Mouse (Mus musculus) neural tube, embryonic 15.5 days (tissue): ENCODE measurements around the gene Btf3l4. TPM values are rescaled to one million over a fixed set of nuclear protein-coding genes. Genes with fewer than 3 reads are reported as not detected.
A peak's percentile ranks its signal among the peaks of the same experiment; 100 is the strongest.

Experiments used
- ATAC-seq: fragments of 200-750 bp; cut with Nextera tagmentation; 2 replicates; pipeline ENCODE4 v1.8.0; 2017; ENCODE audit warnings: mild to moderate bottlenecking, moderate TSS enrichment, moderate library complexity; ENCODE audit not compliant: low FRiP score
- H3K27ac ChIP-seq: fragments of 300-500 bp; sonication (generic); replicated peaks from 2 replicates; pipeline ENCODE4 v1.5.1; 2015; ENCODE audit warnings: mild to moderate bottlenecking, inconsistent platforms
- H3K27me3 ChIP-seq: fragments of 300-500 bp; sonication (generic); replicated peaks from 2 replicates; pipeline ENCODE4 v1.6.1; 2015; ENCODE audit warnings: inconsistent platforms
- H3K36me3 ChIP-seq: fragments of 300-500 bp; sonication (generic); 2 replicates; pipeline ENCODE4 v1.6.1; 2015; ENCODE audit warnings: inconsistent platforms
- H3K4me1 ChIP-seq: fragments of 300-500 bp; sonication (generic); 2 replicates; pipeline ENCODE4 v1.6.1; 2015; ENCODE audit warnings: inconsistent platforms
- H3K4me2 ChIP-seq: fragments of 300-500 bp; sonication (generic); 2 replicates; pipeline ENCODE4 v1.6.1; 2015; ENCODE audit warnings: inconsistent platforms, mild to moderate bottlenecking, moderate library complexity
- H3K4me3 ChIP-seq: fragments of 300-500 bp; sonication (generic); replicated peaks from 2 replicates; pipeline ENCODE4 v1.5.1; 2015; ENCODE audit warnings: mild to moderate bottlenecking, inconsistent platforms
- H3K9ac ChIP-seq: fragments of 300-500 bp; sonication (generic); replicated peaks from 2 replicates; pipeline ENCODE4 v1.6.1; 2015; ENCODE audit warnings: mild to moderate bottlenecking, inconsistent platforms
- H3K9me3 ChIP-seq: fragments of 300-500 bp; sonication (generic); replicated peaks from 2 replicates; pipeline ENCODE4 v1.6.1; 2016; ENCODE audit warnings: inconsistent platforms
- WGBS: fragments of 180-500 bp; shearing (Covaris S2); methylation state at CpG from one replicate; pipeline ENCODE4 v1.1.7; 2015; ENCODE audit warnings: mixed read lengths; 5-methylcytosine and 5-hydroxymethylcytosine counted together
- polyA plus RNA-seq: library from polyadenylated mRNA; unstranded; fragments of >200 nt; fragmentation: Nextera tagmentation; extraction: Ambion mirVana; gene quantifications from 2 replicates; pipeline ENCODE4 v1.2.1, GENCODE M21; 2015

Btf3l4 gene
- polyA plus RNA-seq = 150 and 152 TPM in 2 replicates

DNA sequence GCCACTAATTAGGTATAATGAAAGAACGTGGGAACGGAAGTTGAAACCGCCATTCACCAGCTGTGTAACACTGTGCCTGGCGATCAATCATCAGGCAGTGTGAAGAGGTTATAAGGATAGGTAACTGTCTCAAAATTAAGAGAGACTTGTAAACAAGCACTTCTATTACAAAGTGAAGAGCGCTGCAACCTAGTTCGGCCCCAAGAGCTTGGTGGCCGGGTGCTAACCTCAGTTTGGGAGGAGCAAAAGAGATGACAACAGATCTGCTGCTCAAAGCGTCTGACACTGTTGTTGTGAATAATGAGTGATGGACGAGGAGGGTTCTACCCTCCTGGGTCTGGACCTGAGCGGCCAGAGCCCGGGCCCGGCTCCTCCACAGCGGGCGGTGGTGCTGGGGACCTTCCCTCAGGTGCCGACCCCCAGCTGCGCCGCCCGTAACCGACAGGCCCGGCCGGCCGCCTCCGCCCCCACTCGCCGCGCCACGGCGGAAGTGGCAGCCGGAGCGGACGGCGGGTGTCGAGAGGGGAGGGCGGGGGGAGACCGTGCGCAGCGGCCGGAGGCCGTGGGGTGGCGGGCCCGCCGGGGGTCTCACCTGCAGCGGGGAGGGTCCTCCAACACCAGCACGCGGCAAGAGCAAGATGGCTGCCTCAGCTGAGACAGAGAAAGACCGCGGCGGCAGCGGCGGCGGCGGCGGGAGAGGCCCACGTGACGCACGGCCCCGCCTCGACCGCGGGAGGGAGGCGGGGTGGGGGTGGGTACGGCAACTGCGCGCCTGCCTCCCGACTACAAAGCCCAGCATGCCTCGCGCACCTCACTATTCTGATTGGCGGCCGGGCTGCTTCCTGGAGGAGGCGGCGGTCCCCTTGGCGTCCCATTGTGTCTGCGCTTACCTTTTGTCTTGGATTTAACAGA, at the start of gene Btf3l4:
TSS of gene Btf3l4 (minus strand) at position 699 of the 912 bp plus-strand sequence.
- peak within 1 kb of the TSS; percentile 66 for H3K4me2 ChIP-seq
- ATAC-seq = peak; percentile 96
- peak within 1 kb of the TSS; percentile 74 for H3K4me3 ChIP-seq
- H3K4me1 ChIP-seq = peaks cover 43% of the 10 kb centered on the region
- WGBS = 0% methylated on average over 64 of the region's 73 CpGs
- H3K27me3 ChIP-seq = no peaks in the 10 kb centered on the region
- H3K36me3 ChIP-seq = peaks cover 11% of the 10 kb centered on the region
- peak within 1 kb of the TSS; percentile 99 for H3K27ac ChIP-seq
- no peaks in the 10 kb centered on the region for H3K9me3 ChIP-seq
- peak within 1 kb of the TSS; percentile 96 for H3K9ac ChIP-seq

DNA sequence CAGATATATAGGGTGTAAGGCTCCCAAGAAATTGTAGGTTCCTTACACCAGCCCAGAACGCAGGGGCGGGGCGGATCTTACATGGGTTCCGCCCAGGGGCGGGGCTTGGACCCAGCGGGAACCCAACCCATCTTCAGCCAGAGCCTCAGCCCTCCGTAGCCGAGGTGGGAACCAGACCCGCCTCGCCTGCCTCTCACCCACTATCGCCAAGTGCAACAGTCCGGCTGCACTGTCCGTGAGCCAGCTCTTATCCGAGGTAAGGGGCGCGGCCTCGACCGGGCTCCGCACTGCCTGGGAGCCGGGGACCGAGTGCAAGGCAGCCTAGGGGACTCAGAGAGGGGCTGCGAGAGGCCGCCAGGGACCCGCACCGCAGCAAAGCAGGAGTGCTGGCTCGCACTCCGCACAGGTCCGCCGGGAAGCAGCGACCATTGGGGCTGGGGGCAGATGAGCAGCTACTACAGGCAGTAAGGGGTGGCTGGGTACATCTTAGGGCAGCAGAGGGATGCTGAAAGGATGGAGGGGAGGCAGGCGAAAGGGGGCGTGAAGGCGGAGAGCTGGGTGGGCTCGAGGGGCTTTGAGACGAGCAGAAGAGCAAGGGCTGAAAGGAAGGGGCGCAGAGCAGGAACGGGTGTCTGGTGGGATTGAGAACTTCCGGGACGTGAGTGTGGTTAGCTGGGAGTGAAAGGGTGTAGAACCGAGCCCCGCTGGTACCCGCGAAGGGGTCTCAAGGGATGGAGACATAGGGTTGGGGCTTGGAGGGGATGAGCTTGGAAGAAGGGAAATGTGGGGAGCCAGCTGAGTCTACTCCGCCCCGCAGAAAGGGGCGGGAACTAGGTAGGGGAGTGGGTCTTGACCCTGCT, 45.8 kb upstream of the Btf3l4 start, which contains the start of gene Rab3b:
TSS of gene Rab3b (plus strand) at position 101 of the 860 bp plus-strand sequence.
- peak within 1 kb of the TSS; percentile 69 for H3K9ac ChIP-seq
- H3K27me3 ChIP-seq = no peaks in the 10 kb centered on the region; the same call in 1 of the 2 replicates
- H3K27ac ChIP-seq = peak within 1 kb of the TSS; percentile 79
- no peaks in the 10 kb centered on the region for H3K9me3 ChIP-seq
- H3K4me1 ChIP-seq = peaks cover 6% of the 10 kb centered on the region; the same call in 1 of the 2 replicates
- peak within 1 kb of the TSS; percentile 69 for H3K4me3 ChIP-seq
- peak; percentile 94 for ATAC-seq
- no peaks in the 10 kb centered on the region for H3K36me3 ChIP-seq
- WGBS = under 1% methylated on average over 46 of the region's 46 CpGs
- peak within 1 kb of the TSS; percentile 89 for H3K4me2 ChIP-seq

DNA sequence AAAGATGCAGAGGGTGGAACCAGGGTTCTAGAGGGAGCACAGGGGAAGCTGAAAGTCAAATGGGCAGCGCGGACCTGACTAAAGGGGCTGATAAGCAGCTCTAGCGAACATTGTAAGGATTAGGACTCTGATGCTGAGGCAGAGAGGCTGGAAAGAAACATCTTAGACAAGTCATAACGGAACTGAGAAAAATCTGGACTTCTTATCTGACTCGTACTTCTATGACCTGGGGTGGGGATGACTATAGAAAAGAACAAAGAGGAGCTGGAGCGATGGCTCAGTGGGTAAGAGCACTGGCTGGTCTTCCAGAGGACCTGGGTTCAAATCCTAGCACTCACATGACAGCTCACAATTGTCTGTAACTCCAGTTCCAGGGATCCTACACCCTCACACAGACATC, 44.5 kb upstream of the Btf3l4 start:
- Histone ChIP-seq H3K27ac (no peak overlapping the region), H3K9ac (no peak overlapping the region), H3K4me3 (no peak overlapping the region), H3K4me1 (peaks cover 6% of the 10 kb centered on the region; the same call in 1 of the 2 replicates), H3K36me3 (no peaks in the 10 kb centered on the region), H3K27me3 (no peaks in the 10 kb centered on the region; the same call in 1 of the 2 replicates), H3K9me3 (no peaks in the 10 kb centered on the region), H3K4me2 (no peak overlapping the region)
- 82% methylated on average over 6 of the region's 6 CpGs for WGBS
- no peak for ATAC-seq

DNA sequence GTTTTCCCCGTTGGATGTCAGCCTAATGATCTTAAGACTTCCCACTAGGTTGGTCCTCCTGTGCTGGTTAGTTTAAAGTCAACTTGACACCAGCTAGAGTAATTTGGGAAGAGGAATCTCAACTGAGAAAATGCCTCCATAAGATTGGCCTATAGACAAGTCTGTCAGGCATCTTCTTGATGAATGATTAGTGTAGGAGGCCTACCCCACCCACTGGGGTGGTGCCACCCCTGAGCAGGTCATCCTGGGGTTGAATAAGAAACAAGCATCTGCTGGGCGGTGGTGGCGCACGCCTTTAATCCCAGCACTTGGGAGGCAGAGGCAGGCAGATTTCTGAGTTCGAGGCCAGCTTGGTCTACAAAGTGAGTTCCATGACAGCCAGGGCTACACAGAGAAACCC, 40.3 kb upstream of the Btf3l4 start:
- Histone ChIP-seq H3K4me2 (no peak overlapping the region), H3K36me3 (no peaks in the 10 kb centered on the region), H3K4me3 (no peak overlapping the region), H3K9ac (no peak overlapping the region), H3K9me3 (no peaks in the 10 kb centered on the region), H3K27me3 (no peaks in the 10 kb centered on the region; the same call in 1 of the 2 replicates), H3K27ac (no peak overlapping the region), H3K4me1 (no peaks in the 10 kb centered on the region)
- 93% methylated on average over 5 of the region's 5 CpGs for WGBS
- ATAC-seq = no peak

DNA sequence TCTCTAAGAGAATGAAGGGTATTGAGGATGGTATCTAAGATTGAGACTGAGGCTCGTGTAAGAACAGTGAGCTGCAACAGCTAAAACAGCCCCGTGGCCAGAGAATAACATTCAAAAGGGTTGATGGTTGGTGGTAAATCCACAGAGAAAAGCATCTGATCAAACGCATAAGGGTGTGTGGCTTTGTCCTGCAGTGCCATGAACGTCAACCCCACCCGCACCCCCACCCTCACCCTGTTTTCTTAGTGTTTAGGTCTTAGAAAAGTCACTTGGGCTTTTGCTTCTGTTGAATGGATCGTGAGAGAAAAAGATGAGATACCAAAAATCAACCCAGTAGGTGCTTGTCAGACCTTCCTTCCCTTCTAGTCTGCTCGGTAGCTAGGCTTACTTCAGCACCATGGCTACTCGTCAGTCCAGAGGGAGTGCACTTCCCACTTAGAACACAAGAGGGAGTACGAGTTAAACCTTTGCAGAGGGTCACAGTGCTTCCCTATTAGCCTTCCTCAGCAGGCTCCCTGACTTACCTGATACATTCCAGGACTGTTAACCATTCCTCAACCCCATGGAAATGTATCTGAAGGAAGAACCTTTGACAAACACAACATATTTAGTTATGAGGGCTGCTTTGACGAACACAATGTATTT, 36.4 kb upstream of the Btf3l4 start:
- peak; percentile 91 for ATAC-seq
- Histone ChIP-seq H3K4me3 (no peak overlapping the region), H3K4me2 (no peak overlapping the region), H3K36me3 (0 out of 2 replicates have a peak, but pooled peaks cover 1% of the 10 kb centered on the region), H3K9me3 (no peaks in the 10 kb centered on the region), H3K27me3 (no peaks in the 10 kb centered on the region), H3K27ac (no peak overlapping the region), H3K9ac (no peak overlapping the region), H3K4me1 (no peaks in the 10 kb centered on the region)
- WGBS = 33% methylated on average over 10 of the region's 10 CpGs

DNA sequence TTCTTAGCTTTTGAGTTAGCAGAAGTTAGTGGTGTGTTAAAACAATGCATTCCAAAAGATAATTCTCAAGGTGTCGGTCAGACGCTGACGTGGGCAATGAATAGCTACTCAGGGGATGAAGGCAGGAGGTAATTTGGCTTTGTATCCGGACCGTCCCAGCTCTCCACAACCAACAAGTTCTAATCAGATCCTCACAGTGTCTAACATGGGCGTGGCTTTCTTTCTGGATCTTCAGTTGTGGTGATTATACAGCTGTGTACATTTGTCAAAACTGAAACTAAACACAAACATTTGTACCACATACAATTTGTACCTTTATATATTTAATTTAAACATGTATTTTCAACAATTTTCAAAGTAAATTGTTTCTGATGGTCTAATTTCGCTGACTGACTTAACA, 33.4 kb upstream of the Btf3l4 start:
- ATAC-seq = no peak
- no peaks in the 10 kb centered on the region for H3K27me3 ChIP-seq
- H3K4me1 ChIP-seq = no peaks in the 10 kb centered on the region
- H3K36me3 ChIP-seq = peaks cover 24% of the 10 kb centered on the region
- no peak overlapping the region for H3K9ac ChIP-seq
- WGBS = 81% methylated on average over 7 of the region's 7 CpGs
- H3K4me3 ChIP-seq = no peak overlapping the region
- H3K4me2 ChIP-seq = no peak overlapping the region
- H3K27ac ChIP-seq = no peak overlapping the region
- H3K9me3 ChIP-seq = no peaks in the 10 kb centered on the region

DNA sequence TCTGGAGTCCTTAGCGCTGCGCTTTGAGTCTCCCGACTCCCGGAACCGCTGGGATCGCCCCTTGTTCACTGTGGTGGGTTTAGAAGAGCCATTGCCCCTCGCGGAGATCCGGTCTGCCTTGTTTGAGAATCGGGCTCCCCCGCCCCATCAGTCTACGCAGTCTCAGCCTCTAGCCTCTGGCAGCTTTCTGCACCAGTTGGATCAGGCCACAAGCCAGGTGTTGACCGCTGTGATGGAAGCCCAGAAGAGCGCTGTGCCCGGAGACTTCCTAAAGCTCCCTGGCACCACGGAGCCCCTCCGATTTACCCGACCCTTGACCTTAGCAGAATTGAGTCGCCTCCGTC, 15.1 kb upstream of the Btf3l4 start, which contains the start of gene A730015C16Rik:
TSS of gene A730015C16Rik (minus strand) at position 115 of the 344 bp plus-strand sequence.
- WGBS = 14% methylated on average over 20 of the region's 20 CpGs
- H3K27ac ChIP-seq = peak within 1 kb of the TSS; percentile 86
- peak within 1 kb of the TSS; percentile 67 for H3K9ac ChIP-seq
- peaks cover 5% of the 10 kb centered on the region; the same call in 1 of the 2 replicates for H3K36me3 ChIP-seq
- no peaks in the 10 kb centered on the region for H3K27me3 ChIP-seq
- peak within 1 kb of the TSS; percentile 90 for H3K4me2 ChIP-seq
- peak within 1 kb of the TSS; percentile 76 for H3K4me3 ChIP-seq
- ATAC-seq = peak; percentile 45
- H3K9me3 ChIP-seq = no peaks in the 10 kb centered on the region
- H3K4me1 ChIP-seq = peaks cover 28% of the 10 kb centered on the region

DNA sequence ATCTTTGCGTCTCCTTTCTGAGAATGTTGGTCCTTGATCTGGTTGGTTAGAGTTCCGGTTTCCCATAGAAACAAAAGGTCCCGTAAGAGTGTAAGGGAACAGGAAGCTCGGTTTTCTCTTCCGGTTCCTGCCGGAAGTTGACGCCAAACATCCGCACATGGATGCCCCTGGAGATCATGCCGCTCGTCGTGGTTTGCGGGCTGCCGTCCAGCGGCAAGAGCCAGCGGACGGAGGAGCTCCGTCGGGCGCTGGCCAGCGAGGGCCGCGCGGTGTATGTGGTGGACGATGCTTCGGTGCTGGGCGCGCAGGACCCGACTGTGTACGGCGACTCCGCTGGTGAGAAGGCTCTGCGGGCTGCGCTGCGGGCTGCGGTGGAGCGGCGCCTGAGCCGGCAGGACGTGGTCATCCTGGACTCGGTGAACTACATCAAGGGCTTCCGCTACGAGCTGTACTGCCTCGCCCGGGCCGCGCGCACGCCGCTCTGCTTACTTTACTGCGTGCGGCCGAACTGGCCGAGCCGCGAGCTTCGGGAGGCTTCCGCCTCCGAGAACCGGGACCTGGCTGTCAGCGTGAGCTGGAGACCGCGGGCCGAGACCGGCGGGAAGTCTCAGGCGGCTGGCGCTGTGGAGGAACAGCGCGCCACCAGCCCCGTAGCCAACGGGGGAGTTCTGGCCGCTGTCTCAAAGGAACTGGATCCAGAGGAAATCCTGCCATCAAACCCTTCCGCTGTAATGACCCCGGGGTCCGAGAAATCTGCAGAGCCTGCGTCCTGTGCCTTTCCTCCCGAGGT, 14.5 kb upstream of the Btf3l4 start, which contains the start of gene Kti12:
TSS of gene Kti12 (plus strand) at position 71 of the 790 bp plus-strand sequence.
- H3K9ac ChIP-seq = peak within 1 kb of the TSS; percentile 67
- peaks cover 28% of the 10 kb centered on the region for H3K4me1 ChIP-seq
- H3K36me3 ChIP-seq = no peaks in the 10 kb centered on the region; the same call in 1 of the 2 replicates
- peak within 1 kb of the TSS; percentile 90 for H3K4me2 ChIP-seq
- no peaks in the 10 kb centered on the region for H3K27me3 ChIP-seq
- WGBS = under 1% methylated on average over 77 of the region's 77 CpGs
- H3K4me3 ChIP-seq = peak within 1 kb of the TSS; percentile 76
- ATAC-seq = peak; percentile 91
- no peaks in the 10 kb centered on the region for H3K9me3 ChIP-seq
- peak within 1 kb of the TSS; percentile 86 for H3K27ac ChIP-seq

DNA sequence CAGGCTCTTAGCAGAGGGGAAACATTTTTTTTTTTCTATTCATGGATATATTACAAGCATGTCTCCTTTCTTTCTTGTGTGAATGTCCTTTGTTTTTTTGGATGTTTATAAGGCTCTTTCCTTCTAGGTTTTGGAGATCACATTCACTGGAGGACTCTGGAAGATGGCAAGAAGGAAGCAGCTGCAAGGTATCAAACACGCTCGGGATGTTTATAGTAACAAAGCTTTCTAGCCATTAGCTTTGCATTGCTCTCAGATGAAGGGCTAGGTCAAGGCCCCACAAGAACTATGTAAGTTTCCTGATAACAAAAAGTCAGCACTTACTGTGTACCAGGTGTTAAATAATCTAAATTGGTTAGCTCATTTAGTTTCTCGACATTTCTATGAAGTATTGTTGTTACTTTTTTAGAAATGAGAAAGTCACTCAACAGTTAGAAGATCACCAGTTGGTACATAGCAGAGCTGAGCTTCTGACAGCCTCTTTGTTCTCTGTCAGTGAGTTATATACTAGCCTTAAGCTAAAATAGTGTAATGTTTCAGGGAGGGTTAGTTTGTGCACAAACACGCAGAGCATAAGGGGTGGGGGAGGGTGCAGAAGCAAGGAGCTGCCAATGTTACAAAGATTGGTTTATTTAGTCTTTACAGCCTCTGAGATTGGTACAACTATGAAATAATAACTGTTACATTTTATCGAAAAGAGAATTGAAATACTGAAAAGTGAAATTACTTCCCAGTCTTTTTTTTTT, 12.6 kb upstream of the Btf3l4 start:
- Histone ChIP-seq H3K4me1 (peaks cover 24% of the 10 kb centered on the region), H3K9me3 (no peaks in the 10 kb centered on the region), H3K36me3 (no peaks in the 10 kb centered on the region), H3K9ac (no peak overlapping the region), H3K4me3 (no peak overlapping the region), H3K27me3 (no peaks in the 10 kb centered on the region), H3K27ac (no peak overlapping the region), H3K4me2 (no peak overlapping the region)
- 88% methylated on average over 5 of the region's 5 CpGs for WGBS
- ATAC-seq = no peak

DNA sequence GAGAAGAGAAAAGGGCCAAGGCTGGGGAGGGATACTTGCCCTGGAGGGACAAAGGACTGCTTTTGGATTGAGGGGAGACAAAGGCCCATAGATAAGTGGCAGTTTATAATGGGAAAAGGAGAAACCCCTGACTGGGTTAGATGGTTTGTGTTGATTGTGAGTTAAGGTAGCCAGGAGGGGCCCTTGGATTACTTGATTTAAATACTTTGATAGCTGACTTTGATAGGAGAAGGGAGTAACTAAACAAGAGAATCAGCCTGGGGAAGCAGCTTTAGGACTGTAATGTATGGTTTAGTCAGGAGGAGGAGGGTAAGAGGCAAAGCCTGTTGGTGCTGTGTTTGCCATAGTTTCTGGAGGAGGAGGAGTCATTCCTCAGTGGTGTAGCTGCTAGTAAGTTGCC, 9.9 kb upstream of the Btf3l4 start:
- no peaks in the 10 kb centered on the region for H3K27me3 ChIP-seq
- no peak overlapping the region for H3K27ac ChIP-seq
- H3K36me3 ChIP-seq = no peaks in the 10 kb centered on the region
- H3K9me3 ChIP-seq = no peaks in the 10 kb centered on the region
- H3K4me2 ChIP-seq = no peak overlapping the region
- H3K4me1 ChIP-seq = peaks cover 4% of the 10 kb centered on the region; the same call in 1 of the 2 replicates
- H3K9ac ChIP-seq = no peak overlapping the region
- H3K4me3 ChIP-seq = no peak overlapping the region
- no peak for ATAC-seq
